Mouse (Mus musculus) liver, postnatal 0 days (tissue): ENCODE results near the gene Slk.

ENCODE experiments used
- CTCF ChIP-seq: sonication (generic); IDR thresholded peaks from 2 replicates; pipeline ENCODE4 v1.5.1; 2016; ENCODE audit warnings: antibody characterized with exemption, low read depth
- EP300 ChIP-seq: IDR thresholded peaks from 2 replicates; pipeline ENCODE4 v1.6.1; 2016; ENCODE audit warnings: antibody characterized with exemption, low read depth, mild to moderate bottlenecking

- TF ChIP-seq EP300 (no peak), CTCF (no peak)
These were observed 30.3 kb upstream of the Slk start for GRCm38 (mm10) chr19:47549174-47549573.
